Mouse (Mus musculus) brain, embryonic 18.5 days (tissue): ENCODE measurements around the gene Pax9.

Source experiments
- DNase-seq: peaks from one replicate; pipeline ENCODE4 v3.0.0-alpha.2; 2012; ENCODE audit warnings: low read depth, low spot score

Pax9 gene

GRCm38 (mm10) chr12:56697011-56697740 lies 5.6 kb downstream of the Pax9 start:
- DNase-seq, result no peak

- no peak for DNase-seq
These were observed 6.2 kb downstream of the Pax9 start for GRCm38 (mm10) chr12:56697785-56698184.

GRCm38 (mm10) chr12:56698191-56698980 lies 6.8 kb downstream of the Pax9 start:
- no peak for DNase-seq

- no peak for DNase-seq
These were observed 7.8 kb downstream of the Pax9 start for GRCm38 (mm10) chr12:56699351-56699750.

GRCm38 (mm10) chr12:56699915-56700900 lies 8.6 kb downstream of the Pax9 start:
- no peak for DNase-seq

GRCm38 (mm10) chr12:56701004-56701403 lies 9.4 kb downstream of the Pax9 start:
- DNase-seq, result no peak

GRCm38 (mm10) chr12:56717971-56718706 lies 26.6 kb downstream of the Pax9 start:
- DNase-seq, result no peak

- DNase-seq, result no peak
These were observed 27.1 kb downstream of the Pax9 start for GRCm38 (mm10) chr12:56718707-56719051.

- no peak for DNase-seq
These were observed 36.1 kb downstream of the Pax9 start for GRCm38 (mm10) chr12:56727631-56728030.

GRCm38 (mm10) chr12:56737104-56737503 lies 45.5 kb downstream of the Pax9 start:
- no peak for DNase-seq
